In the genomic region with DNA sequence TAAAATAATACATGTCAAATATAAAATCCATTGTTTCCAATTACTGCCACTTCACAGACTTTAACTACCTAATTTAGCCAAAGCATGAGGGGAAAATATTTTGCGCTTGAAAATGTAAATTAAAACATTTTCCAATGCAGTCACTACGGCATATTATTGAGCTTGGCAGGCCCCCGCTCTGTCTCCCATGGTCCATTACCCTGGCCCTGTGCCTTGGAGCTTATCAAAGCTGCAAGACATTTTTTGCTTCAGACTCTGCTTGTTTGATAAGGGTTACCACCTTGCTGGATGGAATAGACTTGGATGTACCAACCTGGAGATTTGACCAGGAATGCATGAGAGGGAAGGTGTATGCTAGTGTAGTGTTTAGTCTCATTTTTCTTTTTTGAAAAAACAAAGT, we compare ENCODE assay signal across 17 mouse cellular contexts.
"Had no signal": no experiment of that assay in that cellular context is flagged by ENCODE, and none has a peak within 500 bp of the region (broad histone marks: within the 10 kb centered on the region; RNA-seq: fewer than 3 reads in every experiment).

No protein-coding gene starts in this region.

- DNase-seq: liver, postnatal 0 days; lung, adult 2 months; lung, postnatal 14 days; lung, postnatal 36 days; right cerebral cortex, postnatal 14 days; thymus, adult 2 months; thymus, postnatal 25 days; thymus, postnatal 4 days had no signal

- H3K4me1 ChIP-seq: lung, embryonic 15.5 days; megakaryocyte, embryonic 14.5 days; midbrain, embryonic 12.5 days; neural tube, embryonic 12.5 days; stomach, embryonic 15.5 days had no signal

- H3K36me3 ChIP-seq: lung, embryonic 15.5 days; midbrain, embryonic 12.5 days; neural tube, embryonic 12.5 days; stomach, embryonic 15.5 days had no signal

- ATAC-seq: liver, postnatal 0 days; lung, postnatal 0 days; midbrain, embryonic 16.5 days had no signal

- H3K27me3 ChIP-seq: lung, embryonic 15.5 days; megakaryocyte, embryonic 14.5 days; midbrain, embryonic 12.5 days; neural tube, embryonic 12.5 days; stomach, embryonic 15.5 days had no signal

- H3K9ac ChIP-seq: liver, postnatal 0 days; lung, embryonic 15.5 days; midbrain, embryonic 12.5 days; neural tube, embryonic 12.5 days; stomach, embryonic 15.5 days had no signal

- H3K4me3 ChIP-seq: lung, embryonic 15.5 days; megakaryocyte, embryonic 14.5 days; midbrain, embryonic 12.5 days; neural tube, embryonic 12.5 days; stomach, embryonic 15.5 days had no signal

- H3K4me2 ChIP-seq: lung, embryonic 15.5 days; midbrain, embryonic 12.5 days; neural tube, embryonic 12.5 days; stomach, embryonic 15.5 days had no signal

- H3K9me3 ChIP-seq: lung, embryonic 15.5 days; midbrain, embryonic 12.5 days; neural tube, embryonic 12.5 days; stomach, embryonic 15.5 days had no signal

- H3K27ac ChIP-seq: lung, embryonic 15.5 days; macrophage; midbrain, embryonic 12.5 days; neural tube, embryonic 12.5 days; stomach, embryonic 15.5 days; stomach, postnatal 0 days had no signal
